Mouse (Mus musculus) liver, embryonic 14.5 days (tissue): ENCODE measurements around the gene Nop2. TPM values are rescaled to one million over a fixed set of nuclear protein-coding genes. Genes with fewer than 3 reads are reported as not detected.

Experiments
- ATAC-seq: fragments of 200-750 bp; cut with Nextera tagmentation; 2 replicates; pipeline ENCODE4 v1.8.0; 2017; ENCODE audit warnings: moderate number of reproducible peaks, mild to moderate bottlenecking, moderate library complexity; ENCODE audit not compliant: insufficient read depth
- DNase-seq, 3 experiments: peaks; one replicate each; pipeline ENCODE4 v3.0.0-alpha.2; 2012 to 2013; ENCODE audit warnings: low read depth in 3 of 3, low spot score in 3 of 3
- H3K27ac ChIP-seq: fragments of 300-500 bp; sonication (generic); 2 replicates; pipeline ENCODE4 v1.5.1; 2014; ENCODE audit warnings: moderate library complexity, mild to moderate bottlenecking, control low read depth, inconsistent platforms
- H3K27me3 ChIP-seq: fragments of 300-500 bp; sonication (generic); 2 replicates; pipeline ENCODE4 v1.6.1; 2014; ENCODE audit warnings: mild to moderate bottlenecking, low read length, moderate library complexity; ENCODE audit not compliant: control insufficient read depth, insufficient read depth
- H3K36me3 ChIP-seq: fragments of 300-500 bp; sonication (generic); replicated peaks from 2 replicates; pipeline ENCODE4 v1.6.1; 2014; ENCODE audit warnings: low read depth; ENCODE audit not compliant: control insufficient read depth, insufficient read depth
- H3K4me1 ChIP-seq, 2 experiments: fragments of 200-500 bp in 1 of 2; fragments of 300-500 bp in 1 of 2; sonication (generic) in 1 of 2; replicated peaks; 2 replicates each; pipeline ENCODE4 v1.6.1; 2012 to 2014; ENCODE audit warnings: antibody characterized with exemption in 1 of 2, inconsistent platforms in 1 of 2, low read length in 1 of 2; ENCODE audit not compliant: control insufficient read depth in 2 of 2, insufficient read depth in 2 of 2
- H3K4me2 ChIP-seq: fragments of 300-500 bp; sonication (generic); 2 replicates; pipeline ENCODE4 v1.6.1; 2014; ENCODE audit warnings: low read depth, mild to moderate bottlenecking, control low read depth, moderate library complexity
- H3K4me3 ChIP-seq, 2 experiments: fragments of 200-500 bp in 1 of 2; fragments of 300-500 bp in 1 of 2; sonication (generic) in 1 of 2; 2 replicates each; pipeline ENCODE4 v1.5.1; 2012 to 2014; ENCODE audit warnings: low read depth in 2 of 2, low read length in 2 of 2, mild to moderate bottlenecking in 2 of 2, control low read depth in 1 of 2, inconsistent platforms in 1 of 2, moderate library complexity in 1 of 2; ENCODE audit not compliant: insufficient read depth in 1 of 2
- H3K9ac ChIP-seq: fragments of 300-500 bp; sonication (generic); replicated peaks from 2 replicates; pipeline ENCODE4 v1.6.1; 2014; ENCODE audit warnings: mild to moderate bottlenecking, control low read depth, moderate library complexity
- H3K9me3 ChIP-seq: fragments of 300-500 bp; sonication (generic); 2 replicates; pipeline ENCODE4 v1.6.1; 2016; ENCODE audit warnings: low read length, mixed read lengths; ENCODE audit not compliant: control insufficient read depth
- CTCF ChIP-seq: IDR thresholded peaks from 2 replicates; pipeline ENCODE4 v1.5.1; 2016; ENCODE audit warnings: antibody characterized with exemption, low read depth, control low read depth
- EP300 ChIP-seq: IDR thresholded peaks from 2 replicates; pipeline ENCODE4 v1.6.1; 2016; ENCODE audit warnings: antibody characterized with exemption, low read depth
- WGBS: fragments of 180-500 bp; shearing (Covaris S2); extraction: QIAGEN DNeasy Blood & Tissue Kit; methylation state at CpG from one replicate; pipeline ENCODE4 v1.1.7; 2014; ENCODE audit not compliant: insufficient replicate concordance; 5-methylcytosine and 5-hydroxymethylcytosine counted together
- microRNA-seq: library from miRNA; unstranded; fragments of <30 nt; microRNA quantifications from one replicate; pipeline ENCODE4, GENCODE M21; 2016
- polyA plus RNA-seq, 2 experiments: library from polyadenylated mRNA; depleted of rRNA in 1 of 2; stranded (reverse) in 1 of 2; unstranded in 1 of 2; fragments of >200 nt; fragmentation: Nextera tagmentation in 1 of 2; extraction: Ambion mirVana in 1 of 2; gene quantifications; 2 replicates each; pipeline versions ENCODE4 v1.2.1 to v1.2.3; 2012 to 2014

Nop2 gene
- polyA plus RNA-seq, 2 experiments = 24.5 to 33.1 TPM

DNA sequence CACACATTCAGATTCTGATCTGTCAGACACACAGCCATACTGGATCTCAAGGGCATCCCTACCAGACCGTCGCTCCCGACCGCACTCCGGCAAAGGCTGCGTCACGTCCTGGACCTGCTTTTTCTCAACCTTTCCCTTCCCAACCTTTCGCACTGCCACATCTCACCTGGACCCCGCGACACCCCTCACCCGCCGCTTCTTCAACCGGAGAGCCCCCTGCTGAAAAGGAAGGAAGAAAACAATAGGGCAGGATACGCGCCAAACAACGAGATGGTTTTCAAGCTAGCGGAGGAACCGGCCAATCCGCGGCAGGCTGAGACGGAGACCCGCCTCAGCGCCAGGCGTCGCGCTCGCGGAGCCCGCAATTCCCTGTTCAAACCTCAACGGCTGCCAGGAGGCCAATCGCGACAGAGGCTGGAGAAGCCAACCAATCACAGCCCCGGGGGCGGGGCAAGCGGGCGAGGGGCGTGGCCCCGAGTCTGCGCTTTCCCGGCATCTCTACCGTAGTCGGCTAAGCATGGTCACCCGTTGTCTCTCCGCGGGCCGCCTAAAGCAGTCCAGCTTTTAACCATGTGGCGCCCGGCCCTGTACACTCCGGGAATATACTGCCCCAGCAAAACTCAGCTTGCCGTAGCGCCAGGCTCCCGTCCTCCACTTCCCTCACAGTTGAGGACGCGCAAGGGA lies 59.8 kb downstream of the Nop2 start, which contains the start of the genes Ncapd2 and Mrpl51:
TSS of gene Ncapd2 (minus strand) at position 370 of the 684 bp plus-strand sequence.
TSS of gene Mrpl51 (plus strand) at position 470 of the 684 bp plus-strand sequence.
- TF ChIP-seq EP300 = no peak
- peak; percentile 39; the same call in 1 of the 2 replicates for TF ChIP-seq CTCF
- H3K27me3 ChIP-seq = no peaks in the 10 kb centered on the region
- peaks cover 53% of the 10 kb centered on the region for H3K36me3 ChIP-seq
- DNase-seq (peak; percentile 94 to 96 (median 94)), ATAC-seq (peak; percentile 91)
- peak within 1 kb of the TSS; percentile 98 for H3K27ac ChIP-seq
- peak within 1 kb of the TSS; percentile 84 to 91 for H3K4me3 ChIP-seq
- H3K4me1 ChIP-seq = peaks cover 8 to 9% of the 10 kb centered on the region in 2 experiments
- no peaks in the 10 kb centered on the region for H3K9me3 ChIP-seq
- peak within 1 kb of the TSS; percentile 98 for H3K4me2 ChIP-seq
- H3K9ac ChIP-seq = peak within 1 kb of the TSS; percentile 96
- WGBS = under 1% methylated on average over 54 of the region's 54 CpGs

DNA sequence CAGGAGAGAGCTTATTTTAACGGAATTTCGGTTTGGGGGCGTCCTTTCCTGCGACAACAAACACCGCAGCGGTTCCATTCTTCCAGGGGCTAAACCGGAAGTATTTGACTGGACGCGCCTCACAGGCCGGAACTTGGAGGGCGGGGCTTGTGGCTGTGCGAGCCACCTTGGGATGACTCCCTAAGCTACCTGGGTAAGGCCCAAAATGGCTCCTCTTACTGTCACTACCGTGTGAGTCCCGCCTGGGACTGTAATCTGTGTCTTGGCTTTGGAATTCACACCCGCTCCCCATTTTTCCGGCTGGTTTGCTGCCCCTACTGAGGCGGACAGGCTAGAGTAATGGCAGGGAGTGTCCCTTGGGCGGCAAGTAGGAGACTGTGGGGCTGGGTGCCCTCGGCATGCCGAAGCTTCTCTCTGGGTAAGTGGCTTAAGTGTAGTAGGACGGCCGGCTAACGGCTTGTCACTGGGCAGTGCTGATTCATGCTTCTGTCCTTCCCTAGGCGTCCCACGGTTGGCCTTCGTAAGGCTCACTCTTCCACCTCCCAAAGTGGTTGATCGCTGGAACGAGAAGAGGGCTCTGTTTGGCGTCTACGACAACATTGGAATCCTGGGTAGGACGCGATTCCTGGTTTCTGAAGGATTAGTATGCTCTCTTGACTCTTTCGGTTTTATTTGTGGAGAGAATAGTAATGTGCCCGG lies 60.5 kb downstream of the Nop2 start:
- DNase-seq (peak; percentile 90 to 92 (median 92)), ATAC-seq (peak; percentile 89)
- Histone ChIP-seq H3K27ac (peak overlapping the region; percentile 98), H3K9me3 (no peaks in the 10 kb centered on the region), H3K9ac (peak overlapping the region; percentile 96), H3K4me2 (peak overlapping the region; percentile 98), H3K36me3 (peaks cover 46% of the 10 kb centered on the region), H3K4me3 (peak overlapping the region; percentile 84 to 91), H3K27me3 (no peaks in the 10 kb centered on the region), H3K4me1 (peaks cover 8 to 9% of the 10 kb centered on the region in 2 experiments)
- TF ChIP-seq CTCF = no peak
- under 1% methylated on average over 34 of the region's 34 CpGs for WGBS

DNA sequence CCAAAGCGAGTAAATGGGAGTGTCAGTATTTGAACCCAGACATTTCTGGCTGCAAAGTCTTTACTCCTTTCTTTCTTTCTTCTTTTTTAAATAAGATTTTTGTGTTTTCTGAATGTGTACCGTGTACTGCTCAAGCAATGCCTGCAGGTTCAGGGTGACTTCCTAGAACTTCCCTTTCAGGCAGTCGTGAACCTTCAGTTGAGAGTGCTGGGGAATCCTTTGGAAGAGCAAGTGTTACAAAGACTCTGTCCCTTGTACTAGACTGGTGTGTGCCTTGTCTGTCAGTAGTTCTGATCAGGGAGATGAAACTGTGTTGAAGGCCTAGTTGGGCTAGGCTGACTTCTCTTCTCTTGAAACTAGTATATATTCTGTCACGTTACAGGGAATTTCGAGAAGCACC lies 61.1 kb downstream of the Nop2 start:
- WGBS = 7% methylated on average over 5 of the region's 5 CpGs
- H3K4me1 ChIP-seq = peaks cover 8 to 9% of the 10 kb centered on the region in 2 experiments
- no peaks in the 10 kb centered on the region for H3K27me3 ChIP-seq
- ATAC-seq = no peak
- H3K9ac ChIP-seq = peak overlapping the region; percentile 96
- no peak for DNase-seq
- peak overlapping the region; percentile 98 for H3K27ac ChIP-seq
- H3K4me3 ChIP-seq = peak overlapping the region; percentile 84 to 91
- H3K36me3 ChIP-seq = peaks cover 39% of the 10 kb centered on the region
- TF ChIP-seq EP300 (no peak), CTCF (no peak)
- no peaks in the 10 kb centered on the region for H3K9me3 ChIP-seq
- peak overlapping the region; percentile 98 for H3K4me2 ChIP-seq

DNA sequence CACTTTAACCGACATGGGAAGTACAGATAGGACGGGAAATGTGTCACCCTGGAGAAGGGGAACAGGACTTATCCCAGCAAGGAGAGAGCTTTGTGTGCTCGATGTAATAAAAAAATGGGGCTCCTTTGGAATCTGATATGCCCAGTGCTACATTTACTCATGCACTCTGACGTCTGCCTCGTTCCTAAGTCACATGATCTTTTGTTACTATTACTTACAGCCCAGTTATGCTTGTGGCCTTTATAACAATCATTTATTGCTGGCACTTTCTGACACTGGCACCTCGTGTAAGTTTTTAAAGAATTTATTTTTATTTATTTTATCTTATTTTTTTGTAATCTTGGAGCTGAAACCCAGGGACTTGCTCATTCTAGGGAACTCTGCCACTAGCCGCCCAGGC lies 61.7 kb downstream of the Nop2 start:
- Histone ChIP-seq H3K4me2 (peak overlapping the region; percentile 98), H3K4me3 (peak overlapping the region; percentile 84 to 91), H3K4me1 (peaks cover 8 to 9% of the 10 kb centered on the region in 2 experiments), H3K9ac (peak overlapping the region; percentile 96), H3K27me3 (no peaks in the 10 kb centered on the region), H3K27ac (peak overlapping the region; percentile 98), H3K36me3 (peaks cover 34% of the 10 kb centered on the region), H3K9me3 (no peaks in the 10 kb centered on the region)
- DNase-seq (no peak), ATAC-seq (no peak)
- WGBS = 25% methylated on average over 7 of the region's 7 CpGs
- TF ChIP-seq CTCF (no peak), EP300 (no peak)

Small RNA genes within 50 kb of the gene (microRNA-seq; reads per million reads assigned to microRNA genes)
- not detected for gene Mir7045

Other genes with a start within 250 kb of the Nop2 start
- gene Cd4, start 243.7 kb upstream of the Nop2 start, polyA plus RNA-seq (2012; rRNA removed) = 0.07 and 0.10 TPM in 2 replicates
- 0.03 TPM in 1 of 2 replicates, not detected in the other for gene Cd4, start 243.7 kb upstream of the Nop2 start, polyA plus RNA-seq (2014; fragmentation: Nextera tagmentation; extraction: Ambion mirVana)
- gene Lag3, start 220.2 kb upstream of the Nop2 start, polyA plus RNA-seq (2012; rRNA removed) = 0.10 and 0.11 TPM in 2 replicates
- gene Lag3, start 220.2 kb upstream of the Nop2 start, polyA plus RNA-seq (2014; fragmentation: Nextera tagmentation; extraction: Ambion mirVana) = 0.17 TPM in 1 of 2 replicates, not detected in the other
- 109 and 131 TPM in 2 replicates for gene Ptms, start 211.8 kb upstream of the Nop2 start, polyA plus RNA-seq (2012; rRNA removed)
- gene Ptms, start 211.8 kb upstream of the Nop2 start, polyA plus RNA-seq (2014; fragmentation: Nextera tagmentation; extraction: Ambion mirVana) = 29.7 and 39.7 TPM in 2 replicates
- gene Mlf2, start 200.5 kb upstream of the Nop2 start, polyA plus RNA-seq (2012; rRNA removed) = 85.0 and 96.5 TPM in 2 replicates
- 98.1 and 116 TPM in 2 replicates for gene Mlf2, start 200.5 kb upstream of the Nop2 start, polyA plus RNA-seq (2014; fragmentation: Nextera tagmentation; extraction: Ambion mirVana)
- 57.8 and 62.6 TPM in 2 replicates for gene Cops7a, start 166.4 kb upstream of the Nop2 start, polyA plus RNA-seq (2012; rRNA removed)
- 51.5 and 52.6 TPM in 2 replicates for gene Cops7a, start 166.4 kb upstream of the Nop2 start, polyA plus RNA-seq (2014; fragmentation: Nextera tagmentation; extraction: Ambion mirVana)
- gene Pianp, start 135.2 kb upstream of the Nop2 start, polyA plus RNA-seq (2012; rRNA removed) = 0.07 and 0.09 TPM in 2 replicates
- gene Pianp, start 135.2 kb upstream of the Nop2 start, polyA plus RNA-seq (2014; fragmentation: Nextera tagmentation; extraction: Ambion mirVana) = not detected in 2 replicates
- gene Zfp384, start 122.8 kb upstream of the Nop2 start, polyA plus RNA-seq (2012; rRNA removed) = 20.2 and 22.2 TPM in 2 replicates
- 2.9 and 3.1 TPM in 2 replicates for gene Zfp384, start 122.8 kb upstream of the Nop2 start, polyA plus RNA-seq (2014; fragmentation: Nextera tagmentation; extraction: Ambion mirVana)
- gene Ing4, start 92.1 kb upstream of the Nop2 start, polyA plus RNA-seq (2012; rRNA removed) = 14.1 and 17.9 TPM in 2 replicates
- 17.2 and 21.9 TPM in 2 replicates for gene Ing4, start 92.1 kb upstream of the Nop2 start, polyA plus RNA-seq (2014; fragmentation: Nextera tagmentation; extraction: Ambion mirVana)
- 2.1 and 3.1 TPM in 2 replicates for gene Acrbp, start 82.2 kb upstream of the Nop2 start, polyA plus RNA-seq (2012; rRNA removed)
- 1.3 and 2.0 TPM in 2 replicates for gene Acrbp, start 82.2 kb upstream of the Nop2 start, polyA plus RNA-seq (2014; fragmentation: Nextera tagmentation; extraction: Ambion mirVana)
- 1.6 and 1.8 TPM in 2 replicates for gene Lpar5, start 64.0 kb upstream of the Nop2 start, polyA plus RNA-seq (2012; rRNA removed)
- 0.68 and 1.0 TPM in 2 replicates for gene Lpar5, start 64.0 kb upstream of the Nop2 start, polyA plus RNA-seq (2014; fragmentation: Nextera tagmentation; extraction: Ambion mirVana)
- gene Chd4, start 35.9 kb upstream of the Nop2 start, polyA plus RNA-seq (2012; rRNA removed) = 13.9 and 24.7 TPM in 2 replicates
- 19.7 and 24.3 TPM in 2 replicates for gene Chd4, start 35.9 kb upstream of the Nop2 start, polyA plus RNA-seq (2014; fragmentation: Nextera tagmentation; extraction: Ambion mirVana)
- gene Iffo1, start 13.3 kb downstream of the Nop2 start, polyA plus RNA-seq (2012; rRNA removed) = 4.8 and 6.0 TPM in 2 replicates
- 1.8 and 3.7 TPM in 2 replicates for gene Iffo1, start 13.3 kb downstream of the Nop2 start, polyA plus RNA-seq (2014; fragmentation: Nextera tagmentation; extraction: Ambion mirVana)
- 1,485 and 1,875 TPM in 2 replicates for gene Gapdh, start 34.6 kb downstream of the Nop2 start, polyA plus RNA-seq (2012; rRNA removed)
- 960 and 1,040 TPM in 2 replicates for gene Gapdh, start 34.6 kb downstream of the Nop2 start, polyA plus RNA-seq (2014; fragmentation: Nextera tagmentation; extraction: Ambion mirVana)
- 108 and 148 TPM in 2 replicates for gene Ncapd2, start 59.8 kb downstream of the Nop2 start, polyA plus RNA-seq (2012; rRNA removed)
- gene Ncapd2, start 59.8 kb downstream of the Nop2 start, polyA plus RNA-seq (2014; fragmentation: Nextera tagmentation; extraction: Ambion mirVana) = 66.8 and 80.4 TPM in 2 replicates
- gene Mrpl51, start 59.9 kb downstream of the Nop2 start, polyA plus RNA-seq (2012; rRNA removed) = 22.2 and 50.9 TPM in 2 replicates
- 178 and 182 TPM in 2 replicates for gene Mrpl51, start 59.9 kb downstream of the Nop2 start, polyA plus RNA-seq (2014; fragmentation: Nextera tagmentation; extraction: Ambion mirVana)
- 2.8 and 3.5 TPM in 2 replicates for gene Vamp1, start 83.6 kb downstream of the Nop2 start, polyA plus RNA-seq (2012; rRNA removed)
- gene Vamp1, start 83.6 kb downstream of the Nop2 start, polyA plus RNA-seq (2014; fragmentation: Nextera tagmentation; extraction: Ambion mirVana) = 0.83 and 0.94 TPM in 2 replicates
- 4.2 and 5.0 TPM in 2 replicates for gene Tapbpl, start 100.0 kb downstream of the Nop2 start, polyA plus RNA-seq (2012; rRNA removed)
- gene Tapbpl, start 100.0 kb downstream of the Nop2 start, polyA plus RNA-seq (2014; fragmentation: Nextera tagmentation; extraction: Ambion mirVana) = 4.1 and 4.2 TPM in 2 replicates
- 0.68 and 0.91 TPM in 2 replicates for gene Cd27, start 105.1 kb downstream of the Nop2 start, polyA plus RNA-seq (2012; rRNA removed)
- 0.43 and 0.47 TPM in 2 replicates for gene Cd27, start 105.1 kb downstream of the Nop2 start, polyA plus RNA-seq (2014; fragmentation: Nextera tagmentation; extraction: Ambion mirVana)
- gene Tuba3a, start 154.1 kb downstream of the Nop2 start, polyA plus RNA-seq (2012; rRNA removed) = not detected in 2 replicates
- not detected in 2 replicates for gene Tuba3a, start 154.1 kb downstream of the Nop2 start, polyA plus RNA-seq (2014; fragmentation: Nextera tagmentation; extraction: Ambion mirVana)
- 12.3 and 12.5 TPM in 2 replicates for gene Ltbr, start 182.0 kb downstream of the Nop2 start, polyA plus RNA-seq (2012; rRNA removed)
- gene Ltbr, start 182.0 kb downstream of the Nop2 start, polyA plus RNA-seq (2014; fragmentation: Nextera tagmentation; extraction: Ambion mirVana) = 15.2 and 15.7 TPM in 2 replicates
- 0.34 and 0.40 TPM in 2 replicates for gene Scnn1a, start 188.8 kb downstream of the Nop2 start, polyA plus RNA-seq (2012; rRNA removed)
- 0.34 and 0.36 TPM in 2 replicates for gene Scnn1a, start 188.8 kb downstream of the Nop2 start, polyA plus RNA-seq (2014; fragmentation: Nextera tagmentation; extraction: Ambion mirVana)
- gene Tnfrsf1a, start 217.5 kb downstream of the Nop2 start, polyA plus RNA-seq (2012; rRNA removed) = 15.4 and 16.8 TPM in 2 replicates
- gene Tnfrsf1a, start 217.5 kb downstream of the Nop2 start, polyA plus RNA-seq (2014; fragmentation: Nextera tagmentation; extraction: Ambion mirVana) = 19.8 and 21.1 TPM in 2 replicates
- gene Plekhg6, start 248.9 kb downstream of the Nop2 start, polyA plus RNA-seq (2012; rRNA removed) = 0.39 and 0.48 TPM in 2 replicates
- gene Plekhg6, start 248.9 kb downstream of the Nop2 start, polyA plus RNA-seq (2014; fragmentation: Nextera tagmentation; extraction: Ambion mirVana) = 0.38 and 0.47 TPM in 2 replicates